Mouse (Mus musculus): ENCODE measurements at regions not wholly inside any gene's neighbourhood (a gene's known extent, or its start where the extent isn't known, plus 50 kb on each side); places are given as distances from the start of the nearest gene placed in this dataset.

GRCm38 (mm10) chr14:46491601-46492000 lies 101.1 kb upstream of the Bmp4 start:
- no peak for TF ChIP-seq CTCF (IDR thresholded peaks at IDR 0.05; ENCODE audit: low read depth)
- TF ChIP-seq EP300 (IDR thresholded peaks at IDR 0.05; ENCODE audit: low read depth), result no peak

All from heart, postnatal 0 days (tissue).